Mouse (Mus musculus) small intestine, adult 2 months (tissue): Measurements from ENCODE around the gene Dcps.
A peak's percentile ranks its signal among the peaks of the same experiment; 100 is the strongest.

Experiments
- CTCF ChIP-seq: fragments of 200-500 bp; IDR thresholded peaks from 2 replicates; pipeline ENCODE4 v1.5.1; 2012; ENCODE audit warnings: low read depth, mild to moderate bottlenecking, control low read depth, inconsistent platforms, low read length, moderate library complexity, mixed read lengths; ENCODE audit not compliant: insufficient replicate concordance, insufficient read length; ENCODE audit errors: extremely low read depth
- POLR2A ChIP-seq: fragments of 200-500 bp; IDR thresholded peaks from 2 replicates; pipeline ENCODE4 v1.6.1; 2012; ENCODE audit warnings: low read depth, mild to moderate bottlenecking, control low read depth, inconsistent platforms, low read length, moderate library complexity

GRCm38 (mm10) chr9:35175251-35176123, at the start of gene Dcps:
- peak; percentile 10; the same call in 1 of the 2 replicates for TF ChIP-seq CTCF
- TF ChIP-seq POLR2A: peak; percentile 33; the same call in 1 of the 2 replicates
